26 mouse cellular contexts compared by ENCODE assay signal in the genomic region with DNA sequence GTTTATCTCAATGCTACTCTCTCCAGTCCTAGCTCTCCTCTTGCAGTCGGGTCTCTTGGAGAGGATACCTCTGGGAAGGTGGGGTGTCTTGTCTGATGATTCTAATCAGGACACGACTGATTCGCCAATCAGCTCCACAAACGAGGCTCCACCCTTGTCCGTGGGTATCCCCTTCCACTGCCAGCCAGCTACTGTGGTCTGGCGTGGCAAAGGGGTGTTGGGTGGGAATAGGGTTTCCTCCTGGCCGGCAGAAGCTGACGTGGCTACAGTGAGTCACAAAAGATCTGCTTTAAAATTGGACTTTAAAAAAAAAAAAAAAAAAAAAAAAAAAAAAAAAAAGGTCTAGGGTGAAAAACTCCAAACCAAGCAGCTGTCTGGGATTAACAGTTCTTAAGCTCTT. TPM values are rescaled to one million over a fixed set of nuclear protein-coding genes. Genes with fewer than 3 reads are reported as not detected.
"Had no signal": no experiment of that assay in that cellular context is flagged by ENCODE, and none has a peak within 500 bp of the region (broad histone marks: within the 10 kb centered on the region; RNA-seq: fewer than 3 reads in every experiment).

No protein-coding gene starts in this region.

- DNase-seq: lung, adult 18-20 months; lung, embryonic 14.5 days; lung, postnatal 10 days; lung, postnatal 4 days; midbrain, embryonic 14.5 days; retina, postnatal 1 day; right cerebral cortex, adult 18-20 months; right cerebral cortex, postnatal 25 days; right cerebral cortex, postnatal 4 days; thymus, adult 2 months; thymus, postnatal 36 days had no signal

- H3K36me3 ChIP-seq: midbrain, embryonic 10.5 days; midbrain, embryonic 12.5 days; neural tube, embryonic 13.5 days; neural tube, embryonic 15.5 days; stomach, embryonic 15.5 days had no signal

- H3K9me3 ChIP-seq: midbrain, embryonic 10.5 days; midbrain, embryonic 12.5 days; neural tube, embryonic 13.5 days; neural tube, embryonic 15.5 days; stomach, embryonic 15.5 days had no signal

- H3K27me3 ChIP-seq: midbrain, embryonic 12.5 days; neural tube, embryonic 13.5 days; neural tube, embryonic 15.5 days; stomach, embryonic 15.5 days had no signal

- H3K4me1 ChIP-seq: midbrain, embryonic 10.5 days; midbrain, embryonic 12.5 days; neural tube, embryonic 13.5 days; neural tube, embryonic 15.5 days; stomach, embryonic 15.5 days had no signal

- H3K4me2 ChIP-seq: lung, embryonic 14.5 days; midbrain, embryonic 12.5 days; neural tube, embryonic 13.5 days; neural tube, embryonic 15.5 days; stomach, embryonic 15.5 days had no signal

- H3K4me3 ChIP-seq: midbrain, embryonic 10.5 days; midbrain, embryonic 12.5 days; neural tube, embryonic 13.5 days; neural tube, embryonic 15.5 days; stomach, embryonic 15.5 days had no signal

- H3K9ac ChIP-seq: liver, embryonic 14.5 days; lung, embryonic 14.5 days; midbrain, embryonic 12.5 days; neural tube, embryonic 13.5 days; neural tube, embryonic 15.5 days; stomach, embryonic 15.5 days had no signal

- H3K27ac ChIP-seq: liver, embryonic 14.5 days; midbrain, embryonic 10.5 days; midbrain, embryonic 12.5 days; neural tube, embryonic 13.5 days; neural tube, embryonic 15.5 days; stomach, embryonic 15.5 days; stomach, postnatal 0 days had no signal

RNA-seq across cellular contexts. Expression of a gene that starts 14.0 kb away (rescaled TPM):
- total RNA-seq: megakaryocyte, adult 5-6 weeks; megakaryocyte-erythroid progenitor cell, adult 5-6 weeks; monocyte, adult 5-6 weeks had no signal

RNA-seq across cellular contexts. Expression of a gene that starts 14.2 kb away (rescaled TPM):
- total RNA-seq: megakaryocyte-erythroid progenitor cell, adult 5-6 weeks; monocyte, adult 5-6 weeks had no signal
- polyA plus RNA-seq: midbrain, embryonic 10.5 days; midbrain, embryonic 12.5 days; neural tube, embryonic 11.5 days; neural tube, embryonic 13.5 days had no signal

RNA-seq across cellular contexts. Expression of a gene that starts 21.5 kb away (rescaled TPM):
- total RNA-seq: megakaryocyte, adult 5-6 weeks; megakaryocyte-erythroid progenitor cell, adult 5-6 weeks; midbrain, postnatal 0 days; monocyte, adult 5-6 weeks had no signal
- polyA plus RNA-seq: lung, embryonic 14.5 days; lung, embryonic 16.5 days; midbrain, embryonic 10.5 days; neural tube, embryonic 11.5 days; neural tube, embryonic 13.5 days; neural tube, embryonic 15.5 days; small intestine, adult 2 months; spleen, adult 2 months; thymus, adult 2 months had no signal
